Mouse (Mus musculus) MEL (cell line): ENCODE results near the gene Chst8. TPM values are rescaled to one million over a fixed set of nuclear protein-coding genes. Genes with fewer than 3 reads are reported as not detected.

Experiments
- DNase-seq: peaks from one replicate; pipeline ENCODE4 v3.0.0; 2011; ENCODE audit warnings: low read depth, low spot score
- H3K27ac ChIP-seq: 2 replicates; pipeline ENCODE4 v1.5.1; 2012; ENCODE audit warnings: low read depth, mild to moderate bottlenecking, control low read depth, low read length, moderate library complexity; ENCODE audit not compliant: control insufficient read depth
- H3K27me3 ChIP-seq, 2 experiments: fragments of 150-350 bp in 1 of 2; sonication (generic) in 1 of 2; 2 replicates each; pipeline ENCODE4 v1.6.1; 2012; ENCODE audit warnings: low read length in 2 of 2, mild to moderate bottlenecking in 2 of 2, improper control_type of control experiment in 1 of 2, moderate library complexity in 1 of 2; ENCODE audit not compliant: insufficient read depth in 2 of 2, control insufficient read depth in 1 of 2
- H3K36me3 ChIP-seq, 2 experiments: 2 replicates each; pipeline ENCODE4 v1.6.1; 2012 to 2014; ENCODE audit warnings: low read length in 2 of 2, improper control_type of control experiment in 1 of 2, inconsistent platforms in 1 of 2, mild to moderate bottlenecking in 1 of 2; ENCODE audit not compliant: insufficient read depth in 2 of 2, control insufficient read depth in 1 of 2
- H3K4me1 ChIP-seq, 2 experiments: fragments of 150-350 bp in 1 of 2; sonication (generic) in 1 of 2; 2 replicates each; pipeline ENCODE4 v1.6.1; 2012; ENCODE audit warnings: low read length in 2 of 2, improper control_type of control experiment in 1 of 2, mild to moderate bottlenecking in 1 of 2; ENCODE audit not compliant: insufficient read depth in 2 of 2, control insufficient read depth in 1 of 2
- H3K4me3 ChIP-seq, 2 experiments: fragments of 150-350 bp in 1 of 2; sonication (generic) in 1 of 2; 2 replicates each; pipeline ENCODE4 v1.5.1; 2012; ENCODE audit warnings: low read depth in 2 of 2, low read length in 2 of 2, mild to moderate bottlenecking in 2 of 2, moderate library complexity in 2 of 2, control low read depth in 1 of 2, improper control_type of control experiment in 1 of 2; ENCODE audit not compliant: control insufficient read depth in 1 of 2, insufficient read depth in 1 of 2
- H3K79me2 ChIP-seq: 2 replicates; pipeline ENCODE4 v1.6.1; 2012; ENCODE audit warnings: mild to moderate bottlenecking, low read length, moderate library complexity; ENCODE audit not compliant: control insufficient read depth, poor library complexity, insufficient read depth
- H3K9ac ChIP-seq: 2 replicates; pipeline ENCODE4 v1.6.1; 2012; ENCODE audit warnings: low read depth, mild to moderate bottlenecking, control low read depth, low read length, moderate library complexity; ENCODE audit not compliant: control insufficient read depth, poor library complexity, severe bottlenecking
- H3K9me3 ChIP-seq: fragments of 150-350 bp; sonication (generic); replicated peaks from 2 replicates; pipeline ENCODE4 v1.6.1; 2012; ENCODE audit warnings: mild to moderate bottlenecking, low read length, improper control_type of control experiment, moderate library complexity; ENCODE audit not compliant: insufficient read depth
- BHLHE40 ChIP-seq: IDR thresholded peaks from 2 replicates; pipeline ENCODE4 v1.6.1; 2012; ENCODE audit warnings: low read depth, mild to moderate bottlenecking, inconsistent platforms, low read length, improper control_type of control experiment, borderline replicate concordance
- CHD1 ChIP-seq: IDR thresholded peaks from 2 replicates; pipeline ENCODE4 v1.6.1; 2012; ENCODE audit warnings: low read depth, mild to moderate bottlenecking, inconsistent platforms, low read length, improper control_type of control experiment
- CHD2 ChIP-seq: IDR thresholded peaks from 2 replicates; pipeline ENCODE4 v1.6.1; 2011; ENCODE audit warnings: low read length, improper control_type of control experiment
- E2F4 ChIP-seq: IDR thresholded peaks from 2 replicates; pipeline ENCODE4 v1.6.1; 2011; ENCODE audit warnings: low read depth, low read length, improper control_type of control experiment, borderline replicate concordance
- ELF1 ChIP-seq: IDR thresholded peaks from 2 replicates; pipeline ENCODE4 v1.6.1; 2014; ENCODE audit warnings: low read depth, mild to moderate bottlenecking, inconsistent platforms, low read length, improper control_type of control experiment, moderate library complexity
- EP300 ChIP-seq, 2 experiments: IDR thresholded peaks; 2 replicates each; pipeline ENCODE4 v1.6.1; 2011; ENCODE audit warnings: improper control_type of control experiment in 2 of 2, low read length in 2 of 2, low read depth in 1 of 2, mild to moderate bottlenecking in 1 of 2
- GATA1 ChIP-seq: IDR thresholded peaks from 2 replicates; pipeline ENCODE4 v1.6.1; 2011; ENCODE audit warnings: low read depth, low read length, improper control_type of control experiment
- HCFC1 ChIP-seq: IDR thresholded peaks from 2 replicates; pipeline ENCODE4 v1.6.1; 2012; ENCODE audit warnings: low read depth, mild to moderate bottlenecking, inconsistent platforms, low read length, improper control_type of control experiment, moderate library complexity
- JUND ChIP-seq: IDR thresholded peaks from 2 replicates; pipeline ENCODE4 v1.6.1; 2011; ENCODE audit warnings: low read depth, mild to moderate bottlenecking, improper control_type of control experiment, low read length
- KAT2A ChIP-seq: conservative IDR thresholded peaks from 2 replicates; pipeline ENCODE4 v1.6.1; 2012; ENCODE audit warnings: low read depth, low read length, improper control_type of control experiment, inconsistent platforms
- MAFK ChIP-seq: IDR thresholded peaks from 2 replicates; pipeline ENCODE4 v1.6.1; 2011; ENCODE audit warnings: low read depth, mild to moderate bottlenecking, low read length, improper control_type of control experiment, borderline replicate concordance
- MAX ChIP-seq: IDR thresholded peaks from 2 replicates; pipeline ENCODE4 v1.6.1; 2011; ENCODE audit warnings: low read length, improper control_type of control experiment
- MAZ ChIP-seq: IDR thresholded peaks from 2 replicates; pipeline ENCODE4 v1.6.1; 2012; ENCODE audit warnings: low read depth, mild to moderate bottlenecking, inconsistent platforms, low read length, improper control_type of control experiment
- MXI1 ChIP-seq: IDR thresholded peaks from 2 replicates; pipeline ENCODE4 v1.6.1; 2011; ENCODE audit warnings: mild to moderate bottlenecking, low read depth, low read length, improper control_type of control experiment
- MYB ChIP-seq: IDR thresholded peaks from 2 replicates; pipeline ENCODE4 v1.6.1; 2011; ENCODE audit warnings: mild to moderate bottlenecking, low read depth, low read length, improper control_type of control experiment
- NELFE ChIP-seq: IDR thresholded peaks from 2 replicates; pipeline ENCODE4 v1.6.1; 2011; ENCODE audit warnings: low read depth, low read length, improper control_type of control experiment
- NRF1 ChIP-seq: IDR thresholded peaks from 2 replicates; pipeline ENCODE4 v1.6.1; 2014; ENCODE audit warnings: low read depth, mild to moderate bottlenecking, inconsistent platforms, low read length, improper control_type of control experiment, moderate library complexity; ENCODE audit not compliant: poor library complexity, insufficient read depth, severe bottlenecking
- POLR2AphosphoS5 ChIP-seq: IDR thresholded peaks from 2 replicates; pipeline ENCODE4 v1.6.1; 2012; ENCODE audit warnings: low read depth, borderline replicate concordance, mild to moderate bottlenecking, inconsistent platforms, low read length, moderate library complexity, mixed read lengths
- RCOR1 ChIP-seq: IDR thresholded peaks from 2 replicates; pipeline ENCODE4 v1.6.1; 2012; ENCODE audit warnings: low read depth, mild to moderate bottlenecking, inconsistent platforms, low read length, improper control_type of control experiment
- SIN3A ChIP-seq: IDR thresholded peaks from 2 replicates; pipeline ENCODE4 v1.6.1; 2012; ENCODE audit warnings: low read length, improper control_type of control experiment, inconsistent platforms
- SMC3 ChIP-seq: IDR thresholded peaks from 2 replicates; pipeline ENCODE4 v1.6.1; 2011; ENCODE audit warnings: low read depth, low read length, improper control_type of control experiment
- TAL1 ChIP-seq: IDR thresholded peaks from 2 replicates; pipeline ENCODE4 v1.6.1; 2012; ENCODE audit warnings: mild to moderate bottlenecking, inconsistent platforms, low read length, moderate library complexity, mixed read lengths
- TBP ChIP-seq: IDR thresholded peaks from 2 replicates; pipeline ENCODE4 v1.8.0; 2011; ENCODE audit warnings: low read depth, low read length, improper control_type of control experiment
- TCF12 ChIP-seq: IDR thresholded peaks from 2 replicates; pipeline ENCODE4 v1.6.1; 2014; ENCODE audit warnings: low read depth, mild to moderate bottlenecking, inconsistent platforms, low read length, improper control_type of control experiment, moderate library complexity
- UBTF ChIP-seq: IDR thresholded peaks from 2 replicates; pipeline ENCODE4 v1.6.1; 2012; ENCODE audit warnings: low read depth, mild to moderate bottlenecking, inconsistent platforms, low read length, improper control_type of control experiment, moderate library complexity, borderline replicate concordance; ENCODE audit not compliant: insufficient read depth
- USF1 ChIP-seq: IDR thresholded peaks from 2 replicates; pipeline ENCODE4 v1.6.1; 2014; ENCODE audit warnings: low read depth, mild to moderate bottlenecking, inconsistent platforms, low read length, improper control_type of control experiment, moderate library complexity
- USF2 ChIP-seq, 2 experiments: IDR thresholded peaks; 2 replicates each; pipeline ENCODE4 v1.6.1; 2011 to 2012; ENCODE audit warnings: improper control_type of control experiment in 2 of 2, low read length in 2 of 2, borderline replicate concordance in 1 of 2, inconsistent platforms in 1 of 2, low read depth in 1 of 2, mild to moderate bottlenecking in 1 of 2; ENCODE audit not compliant: insufficient read depth in 1 of 2
- ZC3H11A ChIP-seq: IDR thresholded peaks from 2 replicates; pipeline ENCODE4 v1.6.1; 2012; ENCODE audit warnings: low read depth, mild to moderate bottlenecking, inconsistent platforms, low read length, improper control_type of control experiment
- ZNF384 ChIP-seq: IDR thresholded peaks from 2 replicates; pipeline ENCODE4 v1.6.1; 2012; ENCODE audit warnings: low read depth, mild to moderate bottlenecking, inconsistent platforms, low read length, improper control_type of control experiment
- polyA plus RNA-seq, 2 experiments: library from polyadenylated mRNA; stranded (reverse) in 1 of 2; unstranded in 1 of 2; fragments of >175 nt in 1 of 2; fragments of >200 nt in 1 of 2; gene quantifications; 2 replicates each; pipeline versions ENCODE4 v1.2.1 to v1.2.4; 2012; ENCODE audit warnings: low replicate concordance in 2 of 2, low read depth in 1 of 2; ENCODE audit not compliant: insufficient read length in 2 of 2, insufficient read depth in 1 of 2, missing spikeins in 1 of 2
- total RNA-seq: library from RNA; depleted of rRNA; stranded (reverse); fragments of 300-350 nt; gene quantifications from 2 replicates; pipeline ENCODE4 v1.2.3, GENCODE M21; 2012

Gene Chst8
- total and polyA plus RNA-seq, 3 experiments, result not detected

GRCm38 (mm10) chr7:34745426-34745825 is 67.1 kb downstream of the Chst8 start:
- Histone ChIP-seq H3K27me3 (no peaks in the 10 kb centered on the region), H3K9ac (no peak overlapping the region), H3K27ac (no peak overlapping the region), H3K36me3 (no peaks in the 10 kb centered on the region), H3K4me1 (no peaks in the 10 kb centered on the region), H3K79me2 (no peaks in the 10 kb centered on the region), H3K9me3 (no peaks in the 10 kb centered on the region), H3K4me3 (no peak overlapping the region)
- no peak for DNase-seq
- TF ChIP-seq ELF1 (no peak), JUND (no peak), BHLHE40 (no peak), ZNF384 (no peak), USF1 (no peak), SMC3 (no peak), KAT2A (no peak), ZC3H11A (no peak), SIN3A (no peak), MAX (no peak), EP300 (IDR thresholded peaks at IDR 0.05; ENCODE audit: low read depth in 1 of 2, low read length in 2 of 2) (no peak), RCOR1 (no peak), MAFK (no peak), NRF1 (no peak), NELFE (no peak), MAZ (no peak), TAL1 (no peak), MYB (no peak), E2F4 (no peak)

GRCm38 (mm10) chr7:34744994-34745393 is 67.5 kb downstream of the Chst8 start:
- Histone ChIP-seq H3K27me3 (no peaks in the 10 kb centered on the region), H3K79me2 (no peaks in the 10 kb centered on the region), H3K36me3 (no peaks in the 10 kb centered on the region), H3K9me3 (no peaks in the 10 kb centered on the region), H3K4me3 (no peak overlapping the region), H3K4me1 (no peaks in the 10 kb centered on the region), H3K27ac (no peak overlapping the region), H3K9ac (no peak overlapping the region)
- DNase-seq, result no peak
- TF ChIP-seq HCFC1 (no peak), UBTF (no peak), ZNF384 (no peak), CHD1 (no peak), GATA1 (no peak), USF1 (no peak), CHD2 (no peak), TBP (no peak), NELFE (no peak), SMC3 (no peak), ELF1 (no peak), TCF12 (no peak), MXI1 (no peak), EP300 (IDR thresholded peaks at IDR 0.05; ENCODE audit: low read depth in 1 of 2, low read length in 2 of 2) (no peak), JUND (no peak), KAT2A (no peak), MAFK (no peak), POLR2AphosphoS5 (no peak), USF2 (IDR thresholded peaks at IDR 0.05; ENCODE audit: borderline replicate concordance in 1 of 2, insufficient read depth in 1 of 2, low read depth in 1 of 2, low read length in 2 of 2) (no peak), TAL1 (no peak)
